Mouse (Mus musculus) c-Kit-positive CD71-negative TER-119-negative erythroid progenitor cells, embryonic 14.5 days (primary cell): Measurements from ENCODE around the gene Spz1.

Experiments
- DNase-seq: peaks from one replicate; pipeline ENCODE4 v3.0.0-alpha.2; 2013; ENCODE audit warnings: low read depth

The Spz1 gene

GRCm38 (mm10) chr13:92580220-92581043 is 4.5 kb upstream of the Spz1 start:
- peak; percentile 67 for DNase-seq

DNA sequence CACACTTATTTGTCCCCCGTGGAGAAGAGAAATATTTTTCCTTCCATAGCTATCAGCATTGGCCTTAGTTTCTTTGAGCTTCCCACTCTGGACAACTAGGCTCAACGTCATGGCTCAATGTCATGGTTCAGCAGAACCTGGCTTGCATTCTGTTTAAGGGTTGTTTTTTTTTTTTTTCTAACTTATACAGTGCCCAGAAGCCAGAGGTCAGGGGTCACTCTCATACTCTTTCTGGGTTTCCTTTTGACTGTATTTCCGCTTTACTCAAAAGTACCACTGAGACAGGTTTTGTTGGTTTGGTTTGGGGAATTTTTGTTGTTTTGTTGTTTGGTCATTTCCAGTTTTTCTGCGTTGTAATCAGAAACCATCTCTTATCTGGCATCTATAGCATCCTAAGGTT is 2.2 kb upstream of the Spz1 start:
- DNase-seq = no peak

DNA sequence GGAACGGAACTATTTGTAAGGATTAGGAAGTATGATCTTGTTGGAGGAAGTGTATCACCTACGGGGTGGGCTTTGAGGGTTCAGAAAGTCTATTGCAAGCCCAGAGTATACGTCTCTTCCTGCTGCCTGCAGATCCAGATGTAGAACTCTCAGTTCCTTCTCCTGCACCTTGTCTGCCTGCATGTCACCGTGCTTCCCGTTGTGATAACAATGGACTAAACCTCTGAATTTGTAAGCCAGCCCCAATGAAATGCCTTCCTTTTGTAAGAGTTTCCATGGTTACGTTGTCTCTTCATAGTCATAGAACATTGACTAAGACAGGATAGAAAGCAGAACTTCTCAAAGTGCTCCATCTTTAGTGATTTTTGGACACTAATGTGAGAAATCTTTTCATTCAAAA is 716 bp upstream of the Spz1 start:
- no peak for DNase-seq

DNA sequence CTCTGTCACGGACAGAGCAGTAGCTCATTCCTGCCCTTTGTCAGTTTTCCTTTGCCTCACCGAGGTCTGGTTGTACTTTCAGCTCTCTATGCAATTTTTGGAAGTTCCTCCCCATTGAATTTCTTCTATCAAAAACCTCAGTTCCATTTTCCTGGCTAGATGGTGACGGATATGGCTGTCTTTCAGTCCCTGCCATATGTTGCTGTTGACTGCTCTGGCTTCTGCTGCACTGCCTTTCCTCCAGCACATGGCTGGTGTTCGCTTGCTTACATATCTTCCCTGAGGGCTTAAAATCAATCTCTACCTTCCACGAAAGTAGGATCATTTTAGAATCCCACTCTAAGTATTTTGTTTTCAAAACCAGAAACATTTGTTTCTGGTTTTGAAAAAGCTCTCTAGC is 16.5 kb downstream of the Spz1 start:
- no peak for DNase-seq

DNA sequence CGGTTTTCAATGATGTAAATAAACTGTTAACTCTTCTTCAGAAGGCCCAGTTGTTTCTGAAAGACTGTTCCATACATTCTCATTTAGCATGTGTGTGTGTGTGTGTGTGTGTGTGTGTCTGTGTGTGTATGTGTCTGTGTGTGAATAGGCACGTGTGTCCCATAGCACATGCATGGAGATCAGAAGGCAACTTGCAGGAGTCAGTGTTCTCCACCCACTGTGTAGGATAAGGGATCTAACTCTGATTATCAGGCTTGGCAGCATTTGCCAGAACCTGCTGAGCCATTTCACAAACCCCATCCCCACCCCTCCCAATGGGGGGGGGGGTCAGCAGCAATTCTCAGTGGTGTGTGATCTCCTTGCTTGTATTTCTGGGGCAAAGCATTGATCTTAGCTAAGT is 18.7 kb downstream of the Spz1 start:
- DNase-seq = no peak

DNA sequence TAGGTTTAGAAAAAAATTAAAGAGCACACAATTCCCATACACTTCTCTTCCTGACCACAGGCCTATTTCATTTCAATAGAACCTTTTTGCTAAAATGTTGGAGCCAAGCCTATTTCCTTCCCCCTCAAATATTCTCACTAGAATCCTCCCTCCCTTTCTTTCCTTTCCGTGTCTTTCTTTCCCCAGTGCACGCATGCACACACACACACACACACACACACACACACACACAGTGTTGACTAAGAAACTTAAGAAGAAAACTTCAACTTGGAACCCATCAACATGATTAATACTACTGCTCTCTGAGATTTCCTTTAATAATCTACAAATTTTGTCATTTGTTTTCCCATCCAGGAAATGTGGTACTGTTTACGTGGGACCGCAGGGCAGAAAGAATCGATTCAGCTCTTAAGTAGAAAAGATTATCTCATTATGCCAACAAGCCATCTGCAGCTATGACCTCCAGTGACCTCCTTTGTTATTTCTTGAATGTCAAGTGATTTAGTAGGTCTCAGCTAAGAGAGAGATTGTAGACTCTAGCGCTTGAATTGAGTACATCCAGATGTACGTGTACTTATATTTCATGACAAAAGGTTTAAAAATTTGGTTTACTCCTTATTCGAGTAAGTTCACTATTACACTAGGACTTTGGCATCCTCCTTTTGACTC is 19.4 kb downstream of the Spz1 start:
- DNase-seq = no peak

DNA sequence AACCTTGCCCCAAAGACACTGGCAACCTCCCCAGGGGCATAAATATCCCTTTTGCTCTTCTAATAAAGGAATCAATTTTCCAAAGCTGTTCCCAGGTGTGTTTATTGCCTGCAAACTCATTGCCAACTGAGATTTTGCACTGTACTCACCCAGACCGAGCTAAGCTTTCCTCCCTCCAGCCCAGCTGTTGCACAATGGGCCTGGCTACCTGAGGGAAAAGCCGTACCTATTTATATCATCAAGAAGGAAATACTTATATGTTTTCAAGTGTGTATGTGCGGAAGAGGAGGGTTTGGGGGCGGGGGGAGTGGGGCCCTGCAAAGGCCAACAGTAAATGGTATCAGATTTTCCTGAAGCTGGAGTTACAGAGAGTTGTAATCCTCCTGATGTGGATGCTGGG is 28.9 kb downstream of the Spz1 start:
- no peak for DNase-seq

DNA sequence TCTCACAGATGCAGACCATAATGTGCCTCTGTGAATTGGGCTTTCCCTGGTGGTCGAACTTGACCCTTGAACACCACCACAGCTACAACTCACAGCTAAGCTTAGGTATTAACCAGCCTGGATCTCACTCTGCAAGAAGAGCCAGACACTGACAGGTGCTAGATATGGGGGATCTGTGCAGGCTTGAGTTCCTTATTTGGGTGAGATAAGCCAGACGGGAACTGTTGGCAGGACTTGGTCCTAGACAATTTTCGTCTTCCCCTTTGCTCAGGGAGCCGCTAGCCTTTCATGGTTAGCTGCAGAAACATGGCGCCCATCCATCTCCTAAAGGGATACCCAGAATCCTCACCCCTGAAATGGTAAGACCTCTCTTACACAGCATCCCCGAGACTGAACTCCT is 35.0 kb downstream of the Spz1 start:
- DNase-seq = no peak

GRCm38 (mm10) chr13:92539126-92539525 is 36.8 kb downstream of the Spz1 start:
- DNase-seq = no peak

DNA sequence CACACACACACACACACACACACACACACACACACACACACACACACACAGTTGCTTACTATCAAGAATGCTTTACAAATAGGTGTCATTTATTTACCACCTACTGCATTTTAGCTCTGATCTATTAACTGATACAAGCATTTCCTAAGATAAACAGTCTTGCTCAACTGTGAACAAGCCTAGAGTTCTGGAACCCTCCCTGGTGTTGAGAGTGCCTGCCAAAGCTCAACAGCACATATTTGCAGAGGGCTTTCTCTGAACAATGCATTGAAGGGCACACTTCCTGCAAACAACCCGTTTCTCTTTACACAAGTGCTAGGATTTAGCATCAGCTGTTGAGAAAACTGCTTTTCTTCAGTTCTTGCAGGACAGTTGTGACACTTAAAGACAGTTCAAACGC is 42.2 kb downstream of the Spz1 start:
- DNase-seq = no peak

DNA sequence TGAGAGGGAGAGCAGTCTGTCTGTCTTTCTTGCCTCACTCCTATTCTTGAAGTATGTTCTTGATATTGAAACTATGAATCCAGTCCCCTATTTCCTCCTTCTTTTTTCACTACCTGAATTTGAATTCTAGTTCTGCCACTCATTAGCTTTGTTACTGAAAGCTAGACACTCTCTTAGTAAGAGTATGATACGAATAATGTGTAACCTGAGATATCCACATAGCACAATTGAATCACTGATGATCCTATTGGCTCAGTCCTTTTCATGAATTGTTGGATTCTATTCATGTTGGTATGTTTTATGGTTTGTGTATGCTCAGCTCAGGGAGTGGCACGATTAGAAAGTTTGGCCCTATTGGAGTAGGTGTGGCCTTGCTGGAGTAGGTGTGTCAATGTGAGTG is 43.8 kb downstream of the Spz1 start:
- no peak for DNase-seq

GRCm38 (mm10) chr13:92531237-92531636 is 44.7 kb downstream of the Spz1 start:
- DNase-seq = no peak

DNA sequence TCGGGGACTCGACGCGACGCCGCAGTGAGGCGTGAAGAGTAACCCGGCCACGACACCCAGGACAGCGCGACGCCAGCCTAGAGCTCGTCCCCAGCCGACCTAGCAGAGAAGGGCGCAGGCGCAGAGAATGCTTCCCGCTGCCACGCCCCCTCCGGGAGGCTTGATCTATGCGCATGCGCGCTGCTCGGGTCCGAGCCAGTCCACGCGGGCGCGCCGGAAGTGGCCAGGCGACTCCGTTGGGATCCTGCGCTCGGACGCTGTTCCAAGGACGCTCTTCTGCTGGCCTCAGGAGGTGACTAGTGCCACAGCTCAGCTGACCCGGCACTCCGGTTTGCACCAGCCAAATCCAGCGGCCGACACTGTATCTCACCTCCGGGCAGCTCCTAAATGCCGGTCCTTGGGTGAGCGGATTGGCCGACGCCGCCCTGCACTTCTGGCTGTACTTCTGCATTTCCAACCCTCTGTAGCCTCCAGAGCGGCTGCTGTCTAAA is 45.2 kb downstream of the Spz1 start, which contains the start of gene Zfyve16:
TSS of gene Zfyve16 (minus strand) at position 148 of the 491 bp plus-strand sequence.
- DNase-seq = peak; percentile 81

DNA sequence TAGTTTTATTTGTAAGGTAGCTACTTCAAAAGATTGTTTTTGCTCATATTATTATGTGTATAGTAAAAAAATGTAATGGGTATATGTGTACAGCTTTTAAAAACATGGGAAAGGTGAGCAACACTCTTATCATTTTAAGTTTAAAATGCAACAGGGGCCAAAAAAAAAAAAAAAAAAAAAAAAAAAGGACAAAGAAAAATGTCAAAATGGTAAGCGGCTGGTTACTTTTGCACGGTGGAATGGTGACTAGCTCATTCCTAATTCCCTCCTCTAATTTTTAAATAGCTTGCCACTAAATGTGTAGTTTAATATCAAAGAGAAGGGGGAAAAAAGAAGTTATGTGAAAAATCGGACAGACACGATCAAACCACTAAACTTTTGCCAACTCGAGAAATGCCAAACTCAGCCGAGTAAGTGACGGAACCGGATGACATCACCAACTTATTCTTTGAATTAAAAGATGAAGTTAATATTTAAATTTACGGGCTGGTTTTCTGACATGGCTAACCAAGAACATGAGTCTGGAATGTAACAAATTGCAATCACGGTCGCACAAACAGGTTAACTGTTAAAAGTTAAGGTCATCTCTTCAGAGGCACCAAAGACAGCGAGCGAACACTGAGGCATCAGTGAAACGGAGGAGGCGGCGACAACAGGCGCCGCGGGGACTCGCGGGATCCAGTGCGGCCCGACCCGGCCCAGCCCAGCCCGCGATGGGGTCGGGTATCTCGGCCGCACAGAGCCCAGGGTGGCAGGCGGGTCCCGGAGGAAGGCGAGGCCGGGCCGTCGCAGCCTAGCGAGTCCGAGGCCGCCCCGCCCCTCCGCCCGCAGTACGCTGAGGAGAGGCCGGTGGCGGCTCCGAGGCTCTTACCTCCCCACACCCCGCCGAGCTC is 45.9 kb downstream of the Spz1 start:
- DNase-seq = peak; percentile 8
